Mouse (Mus musculus): ENCODE results near the gene Atp6v0a1.

- TF ChIP-seq CTCF (conservative IDR thresholded peaks at IDR 0.05 in 1 of 2, IDR thresholded peaks at IDR 0.05 in 1 of 2; ENCODE audit: low read depth in 2 of 2, low read length in 2 of 2) = no peak
- no peak for TF ChIP-seq MAX (IDR thresholded peaks at IDR 0.05; ENCODE audit: low read length)
- no peak for TF ChIP-seq POLR2A (IDR thresholded peaks at IDR 0.05; ENCODE audit: low read depth, low read length)
- no peak for TF ChIP-seq MEF2A (IDR thresholded peaks at IDR 0.05; ENCODE audit: borderline replicate concordance, low read depth, low read length)
- TF ChIP-seq ELF1 (IDR thresholded peaks at IDR 0.05; ENCODE audit: low read depth, low read length) = no peak
- no peak for TF ChIP-seq ZNF384 (IDR thresholded peaks at IDR 0.05; ENCODE audit: low read depth, low read length)
- TF ChIP-seq NELFE (IDR thresholded peaks at IDR 0.05; ENCODE audit: low read depth, low read length) = no peak
- TF ChIP-seq ZC3H11A (IDR thresholded peaks at IDR 0.05; ENCODE audit: low read depth, low read length) = no peak
- TF ChIP-seq NRF1 (IDR thresholded peaks at IDR 0.05; ENCODE audit: low read depth, low read length) = no peak
- no peak for TF ChIP-seq MYC (IDR thresholded peaks at IDR 0.05; ENCODE audit: low read depth, low read length)
- no peak for TF ChIP-seq E2F4 (IDR thresholded peaks at IDR 0.05; ENCODE audit: insufficient replicate concordance, low read depth, low read length)
Observed at GRCm38 (mm10) chr11:101031470-101031869, 22.2 kb downstream of the Atp6v0a1 start.

Measured in CH12.LX (cell line).